Comparison of ENCODE assay signal across 12 mouse cellular contexts in genomic region chr10:56892666-56893209, GRCm38 (mm10).
DNase-seq lines count a peak whose midpoint lies in the region; ATAC-seq lines count a peak whose summit lies in the region.
"Had no signal": no experiment of that assay in that cellular context is flagged by ENCODE, and none has a peak within 500 bp of the region (broad histone marks: within the 10 kb centered on the region; RNA-seq: fewer than 3 reads in every experiment).

No protein-coding gene starts in this region.

- no peak overlapping the region for H3K4me2 ChIP-seq in midbrain, embryonic 11.5 days
- no peak overlapping the region for H3K4me2 ChIP-seq in forebrain, embryonic 15.5 days (replicated peaks)
- peak overlapping the region; percentile 8; the same call in 1 of the 2 replicates for H3K4me2 ChIP-seq in limb, embryonic 12.5 days
- 0 out of 2 replicates have a peak overlapping the region, but pooled peaks have one; percentile 11 for H3K4me2 ChIP-seq in neural tube, embryonic 15.5 days
- H3K4me2 ChIP-seq: heart, embryonic 15.5 days; intestine, embryonic 15.5 days; lung, embryonic 15.5 days; stomach, embryonic 15.5 days had no signal

- no peaks in the 10 kb centered on the region for H3K9me3 ChIP-seq in midbrain, embryonic 10.5 days (replicated peaks)
- no peaks in the 10 kb centered on the region for H3K9me3 ChIP-seq in midbrain, embryonic 11.5 days (ENCODE audit: control insufficient read depth, low read length)
- no peaks in the 10 kb centered on the region for H3K9me3 ChIP-seq in forebrain, embryonic 15.5 days
- 0 out of 2 replicates have a peak, but pooled peaks cover 2% of the 10 kb centered on the region for H3K9me3 ChIP-seq in limb, embryonic 12.5 days
- no peaks in the 10 kb centered on the region for H3K9me3 ChIP-seq in neural tube, embryonic 15.5 days (replicated peaks)
- H3K9me3 ChIP-seq: heart, embryonic 15.5 days; intestine, embryonic 15.5 days; lung, embryonic 15.5 days; stomach, embryonic 15.5 days had no signal

- H3K9ac ChIP-seq in midbrain, embryonic 11.5 days (ENCODE audit: low read length) = no peak overlapping the region
- no peak overlapping the region for H3K9ac ChIP-seq in forebrain, embryonic 15.5 days (replicated peaks)
- no peak overlapping the region for H3K9ac ChIP-seq in limb, embryonic 12.5 days (replicated peaks)
- H3K9ac ChIP-seq in neural tube, embryonic 15.5 days (replicated peaks) = no peak overlapping the region
- H3K9ac ChIP-seq: heart, embryonic 15.5 days; intestine, embryonic 15.5 days; lung, embryonic 15.5 days; stomach, embryonic 15.5 days had no signal

- H3K4me1 ChIP-seq in midbrain, embryonic 10.5 days = peaks cover 16% of the 10 kb centered on the region
- peaks cover 8% of the 10 kb centered on the region for H3K4me1 ChIP-seq in midbrain, embryonic 11.5 days (ENCODE audit: control insufficient read depth, insufficient read depth, low read length)
- H3K4me1 ChIP-seq in forebrain, embryonic 15.5 days = peaks cover 11% of the 10 kb centered on the region
- peaks cover 15% of the 10 kb centered on the region for H3K4me1 ChIP-seq in limb, embryonic 12.5 days (replicated peaks)
- peaks cover 9% of the 10 kb centered on the region for H3K4me1 ChIP-seq in neural tube, embryonic 15.5 days
- H3K4me1 ChIP-seq: heart, embryonic 15.5 days; intestine, embryonic 15.5 days; lung, embryonic 15.5 days; stomach, embryonic 15.5 days had no signal

- H3K27me3 ChIP-seq in midbrain, embryonic 10.5 days (ENCODE audit: low read depth, poor library complexity, severe bottlenecking) = no peaks in the 10 kb centered on the region
- no peaks in the 10 kb centered on the region for H3K27me3 ChIP-seq in midbrain, embryonic 11.5 days (ENCODE audit: control insufficient read depth, insufficient read depth, low read length)
- H3K27me3 ChIP-seq in forebrain, embryonic 15.5 days = no peaks in the 10 kb centered on the region
- H3K27me3 ChIP-seq in limb, embryonic 12.5 days = no peaks in the 10 kb centered on the region
- no peaks in the 10 kb centered on the region for H3K27me3 ChIP-seq in neural tube, embryonic 15.5 days (replicated peaks)
- H3K27me3 ChIP-seq: heart, embryonic 15.5 days; intestine, embryonic 15.5 days; lung, embryonic 15.5 days; stomach, embryonic 15.5 days had no signal

- peak overlapping the region; percentile 78 for H3K27ac ChIP-seq in midbrain, embryonic 10.5 days (replicated peaks)
- H3K27ac ChIP-seq in midbrain, embryonic 11.5 days (ENCODE audit: low read depth, low read length) = no peak overlapping the region
- peak overlapping the region; percentile 19; the same call in 1 of the 2 replicates for H3K27ac ChIP-seq in forebrain, embryonic 15.5 days (replicated peaks)
- H3K27ac ChIP-seq in limb, embryonic 12.5 days = peak overlapping the region; percentile 80
- H3K27ac ChIP-seq in neural tube, embryonic 15.5 days (replicated peaks) = peak overlapping the region; percentile 37
- H3K27ac ChIP-seq: heart, embryonic 15.5 days; intestine, embryonic 15.5 days; lung, embryonic 15.5 days; stomach, embryonic 15.5 days had no signal

- WGBS in midbrain, embryonic 10.5 days = 57% methylated on average over 10 of the region's 10 CpGs
- WGBS in midbrain, embryonic 11.5 days = 57% methylated on average over 10 of the region's 10 CpGs
- WGBS in forebrain, embryonic 15.5 days = 48% methylated on average over 10 of the region's 10 CpGs
- WGBS in limb, embryonic 12.5 days = 31% methylated on average over 10 of the region's 10 CpGs
- 44% methylated on average over 10 of the region's 10 CpGs for WGBS in neural tube, embryonic 15.5 days

- no peak; the same call in 1 of the 2 replicates for ATAC-seq in midbrain, embryonic 11.5 days (ENCODE audit: low FRiP score)
- peak; percentile 57; the same call in 1 of the 2 replicates for ATAC-seq in forebrain, embryonic 15.5 days (replicated peaks)
- ATAC-seq in limb, embryonic 12.5 days (ENCODE audit: insufficient number of reproducible peaks, insufficient read depth, low FRiP score, low TSS enrichment, low read depth) = peak; percentile 81
- ATAC-seq in neural tube, embryonic 15.5 days (ENCODE audit: low FRiP score) = no peak
- ATAC-seq: intestine, embryonic 15.5 days had no signal

- H3K36me3 ChIP-seq in midbrain, embryonic 10.5 days = no peaks in the 10 kb centered on the region
- H3K36me3 ChIP-seq in midbrain, embryonic 11.5 days (ENCODE audit: control insufficient read depth, insufficient read depth, low read length) = no peaks in the 10 kb centered on the region
- H3K36me3 ChIP-seq in forebrain, embryonic 15.5 days = no peaks in the 10 kb centered on the region
- H3K36me3 ChIP-seq in limb, embryonic 12.5 days = no peaks in the 10 kb centered on the region
- no peaks in the 10 kb centered on the region for H3K36me3 ChIP-seq in neural tube, embryonic 15.5 days
- H3K36me3 ChIP-seq: heart, embryonic 15.5 days; intestine, embryonic 15.5 days; lung, embryonic 15.5 days; stomach, embryonic 15.5 days had no signal

- H3K4me3 ChIP-seq in midbrain, embryonic 10.5 days = 0 out of 2 replicates have a peak overlapping the region, but pooled peaks have one; percentile 16
- no peak overlapping the region for H3K4me3 ChIP-seq in midbrain, embryonic 11.5 days (ENCODE audit: low read depth, low read length)
- H3K4me3 ChIP-seq in forebrain, embryonic 15.5 days = no peak overlapping the region
- no peak overlapping the region for H3K4me3 ChIP-seq in limb, embryonic 12.5 days (replicated peaks)
- H3K4me3 ChIP-seq in neural tube, embryonic 15.5 days (replicated peaks) = no peak overlapping the region
- H3K4me3 ChIP-seq: heart, embryonic 15.5 days; intestine, embryonic 15.5 days; lung, embryonic 15.5 days; stomach, embryonic 15.5 days had no signal

- DNase-seq in midbrain, embryonic 10.5 days (ENCODE audit: low spot score) = no peak
- no peak for DNase-seq in midbrain, embryonic 11.5 days (ENCODE audit: low spot score, missing footprints)
- DNase-seq in frontal cortex, adult 2 months (ENCODE audit: extremely low spot score in 1 of 2, low spot score in 1 of 2) = no peak
- no peak for DNase-seq in urinary bladder, postnatal 25 days (ENCODE audit: low spot score)
- DNase-seq: cerebellum, adult 11-12 months had no signal

Comparison
In these comparisons a context has a peak if more than half of its experiments do, and no peak if none do; other contexts are left out.
1. ATAC-seq: peak in forebrain, embryonic 15.5 days (single experiment) and limb, embryonic 12.5 days (single experiment); none in midbrain, embryonic 11.5 days (single experiment) and neural tube, embryonic 15.5 days (single experiment).
2. H3K4me2 ChIP-seq: peak in limb, embryonic 12.5 days (single experiment) and neural tube, embryonic 15.5 days (single experiment); none in midbrain, embryonic 11.5 days (single experiment) and forebrain, embryonic 15.5 days (single experiment).